Mouse (Mus musculus): ENCODE data around the gene Ciao2a.

Gene Ciao2a

GRCm38 (mm10) chr9:66167222-66167621 is 40.8 kb downstream of the Ciao2a start:
- no peak for DNase-seq (ENCODE audit: low read depth)

- no peak for DNase-seq (ENCODE audit: low read depth)
These were observed 41.8 kb downstream of the Ciao2a start for GRCm38 (mm10) chr9:66168233-66168632.

GRCm38 (mm10) chr9:66170506-66170905 is 44.1 kb downstream of the Ciao2a start:
- DNase-seq (ENCODE audit: low read depth): no peak

GRCm38 (mm10) chr9:66171275-66171921 is 45.0 kb downstream of the Ciao2a start:
- no peak for DNase-seq (ENCODE audit: low read depth)

- DNase-seq (ENCODE audit: low read depth): no peak
These were observed 47.0 kb downstream of the Ciao2a start for GRCm38 (mm10) chr9:66173316-66173855.

- DNase-seq (ENCODE audit: low read depth): no peak
These were observed 48.6 kb downstream of the Ciao2a start for GRCm38 (mm10) chr9:66174985-66175384.

- DNase-seq (ENCODE audit: low read depth): no peak
These were observed 51.6 kb downstream of the Ciao2a start for GRCm38 (mm10) chr9:66177975-66178374.

- DNase-seq (ENCODE audit: low read depth): no peak
These were observed 53.4 kb downstream of the Ciao2a start for GRCm38 (mm10) chr9:66179795-66180194.

GRCm38 (mm10) chr9:66181126-66181825 is 54.9 kb downstream of the Ciao2a start:
- no peak for DNase-seq (ENCODE audit: low read depth)

GRCm38 (mm10) chr9:66181826-66182678 is 55.6 kb downstream of the Ciao2a start:
- peak; percentile 86 for DNase-seq (ENCODE audit: low read depth)

- no peak for DNase-seq (ENCODE audit: low read depth)
These were observed 56.2 kb downstream of the Ciao2a start for GRCm38 (mm10) chr9:66182679-66182993.

GRCm38 (mm10) chr9:66183023-66183422 is 56.6 kb downstream of the Ciao2a start:
- no peak for DNase-seq (ENCODE audit: low read depth)

GRCm38 (mm10) chr9:66184572-66184971 is 58.2 kb downstream of the Ciao2a start:
- DNase-seq (ENCODE audit: low read depth): no peak

GRCm38 (mm10) chr9:66186426-66186825 is 60.0 kb downstream of the Ciao2a start:
- DNase-seq (ENCODE audit: low read depth): no peak

Measured in c-Kit-positive CD71-positive TER-119-negative erythroid progenitor cells, embryonic 14.5 days (primary cell).